Mouse (Mus musculus) liver, adult 2 months (tissue): ENCODE measurements at regions not wholly inside any gene's neighbourhood (a gene's known extent, or its start where the extent isn't known, plus 50 kb on each side); places are given as distances from the start of the nearest gene placed in this dataset.
"Not testable (repeated sequence)": the region's sequence is repeated elsewhere in the genome, so short reads cannot be mapped to it uniquely, and the experiment has no call there.

Experiments
- CTCF ChIP-seq: fragments of 200-500 bp; IDR thresholded peaks from 2 replicates; pipeline ENCODE4 v1.5.1; 2011; ENCODE audit warnings: low read depth, low read length, control low read depth
- POLR2A ChIP-seq: fragments of 200-500 bp; IDR thresholded peaks from 2 replicates; pipeline ENCODE4 v1.6.1; 2011; ENCODE audit warnings: low read length, control low read depth; ENCODE audit not compliant: insufficient read depth; ENCODE audit errors: extremely low read depth

DNA sequence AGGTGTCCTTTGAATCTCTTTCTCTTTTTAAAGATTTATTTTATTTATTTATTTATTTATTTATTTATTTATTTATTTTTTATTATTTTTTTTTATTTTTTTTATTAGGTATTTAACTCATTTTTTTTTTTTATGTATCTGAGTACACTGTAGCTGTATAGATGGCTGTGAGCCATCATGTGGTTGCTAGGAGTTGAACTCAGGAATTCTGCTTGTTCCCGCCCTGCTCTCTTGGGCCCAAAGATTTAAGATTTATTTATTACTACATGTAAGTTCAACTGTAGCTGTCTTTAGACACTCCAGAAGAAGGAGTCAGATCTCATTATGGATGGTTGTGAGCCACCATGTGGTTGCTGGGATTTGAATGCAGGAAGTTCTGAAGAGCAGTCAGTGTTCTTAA lies 143.2 kb downstream of the Tfec start:
- not testable (repeated sequence) for TF ChIP-seq CTCF, POLR2A
